Mouse (Mus musculus) liver, embryonic 12.5 days (tissue): ENCODE data around the gene Pla2g5. TPM values are rescaled to one million over a fixed set of nuclear protein-coding genes. Genes with fewer than 3 reads are reported as not detected.

Experiments used
- ATAC-seq: fragments of 200-750 bp; cut with Nextera tagmentation; 2 replicates; pipeline ENCODE4 v1.8.0; 2017; ENCODE audit warnings: moderate number of reproducible peaks, mild to moderate bottlenecking, moderate library complexity
- H3K27ac ChIP-seq: fragments of 300-500 bp; sonication (generic); 2 replicates; pipeline ENCODE4 v1.5.1; 2016; ENCODE audit warnings: mild to moderate bottlenecking
- H3K27me3 ChIP-seq: fragments of 300-500 bp; sonication (generic); replicated peaks from 2 replicates; pipeline ENCODE4 v1.6.1; 2016; ENCODE audit warnings: mild to moderate bottlenecking, moderate library complexity
- H3K36me3 ChIP-seq: fragments of 300-500 bp; sonication (generic); 2 replicates; pipeline ENCODE4 v1.6.1; 2016; ENCODE audit warnings: mild to moderate bottlenecking, moderate library complexity
- H3K4me1 ChIP-seq: fragments of 300-500 bp; sonication (generic); 2 replicates; pipeline ENCODE4 v1.6.1; 2016
- H3K4me2 ChIP-seq: fragments of 300-500 bp; sonication (generic); 2 replicates; pipeline ENCODE4 v1.6.1; 2016; ENCODE audit warnings: mild to moderate bottlenecking, moderate library complexity
- H3K4me3 ChIP-seq: fragments of 300-500 bp; sonication (generic); 2 replicates; pipeline ENCODE4 v1.5.1; 2016; ENCODE audit warnings: mild to moderate bottlenecking, moderate library complexity
- H3K9ac ChIP-seq: fragments of 300-500 bp; sonication (generic); 2 replicates; pipeline ENCODE4 v1.6.1; 2016; ENCODE audit warnings: mild to moderate bottlenecking, moderate library complexity
- H3K9me3 ChIP-seq: fragments of 300-500 bp; sonication (generic); replicated peaks from 2 replicates; pipeline ENCODE4 v1.6.1; 2016; ENCODE audit warnings: mild to moderate bottlenecking, moderate library complexity
- WGBS: fragments of 180-500 bp; shearing (Covaris S2); methylation state at CpG from one replicate; pipeline ENCODE4 v1.1.7; 2016; ENCODE audit not compliant: insufficient replicate concordance; 5-methylcytosine and 5-hydroxymethylcytosine counted together
- polyA plus RNA-seq: library from polyadenylated mRNA; unstranded; fragments of >200 nt; fragmentation: Nextera tagmentation; extraction: Ambion mirVana; gene quantifications from 2 replicates; pipeline ENCODE4 v1.2.1, GENCODE M21; 2016

Pla2g5 gene
- polyA plus RNA-seq, 1 experiment from 2014 or later: not detected

GRCm38 (mm10) chr4:138793276-138793675, 70.0 kb downstream of the Pla2g5 start:
- Histone ChIP-seq H3K27ac (no peak overlapping the region), H3K4me3 (no peak overlapping the region), H3K36me3 (no peaks in the 10 kb centered on the region), H3K27me3 (peaks cover 11% of the 10 kb centered on the region; the same call in 1 of the 2 replicates), H3K9me3 (no peaks in the 10 kb centered on the region), H3K4me1 (no peaks in the 10 kb centered on the region), H3K9ac (no peak overlapping the region), H3K4me2 (no peak overlapping the region)
- no peak for ATAC-seq
- 53% methylated on average over 2 of the region's 2 CpGs for WGBS

DNA sequence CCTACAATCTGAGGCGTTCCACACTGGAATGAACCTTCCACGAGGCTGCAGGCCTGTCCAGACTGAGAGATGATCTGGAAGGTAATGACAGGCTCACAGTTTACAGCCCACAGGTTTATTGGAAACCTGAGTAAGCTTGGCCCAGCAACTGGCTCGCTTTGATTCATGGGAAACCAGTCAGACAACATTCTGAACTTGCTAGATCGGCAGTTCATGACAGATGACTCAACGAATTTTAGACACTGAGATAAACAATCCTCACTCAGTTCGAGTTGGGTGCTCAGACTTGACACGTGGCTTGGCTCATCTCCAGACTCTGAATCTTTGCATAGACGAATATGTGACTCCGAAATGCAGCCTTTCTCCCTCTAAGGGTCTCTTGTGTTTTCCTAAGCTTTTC, 70.7 kb downstream of the Pla2g5 start:
- no peaks in the 10 kb centered on the region for H3K36me3 ChIP-seq
- WGBS: 33% methylated on average over 9 of the region's 9 CpGs
- H3K27me3 ChIP-seq: peaks cover 16% of the 10 kb centered on the region; the same call in 1 of the 2 replicates
- H3K4me1 ChIP-seq: no peaks in the 10 kb centered on the region
- H3K4me2 ChIP-seq: no peak overlapping the region
- no peaks in the 10 kb centered on the region for H3K9me3 ChIP-seq
- no peak overlapping the region for H3K4me3 ChIP-seq
- H3K9ac ChIP-seq: no peak overlapping the region
- H3K27ac ChIP-seq: no peak overlapping the region
- no peak for ATAC-seq

GRCm38 (mm10) chr4:138791452-138791851, 71.8 kb downstream of the Pla2g5 start:
- Histone ChIP-seq H3K9ac (no peak overlapping the region), H3K4me1 (no peaks in the 10 kb centered on the region), H3K36me3 (no peaks in the 10 kb centered on the region), H3K9me3 (no peaks in the 10 kb centered on the region), H3K27me3 (peaks cover 18% of the 10 kb centered on the region; the same call in 1 of the 2 replicates), H3K4me3 (no peak overlapping the region), H3K4me2 (no peak overlapping the region), H3K27ac (no peak overlapping the region)
- no peak for ATAC-seq
- 54% methylated on average over 6 of the region's 6 CpGs for WGBS

DNA sequence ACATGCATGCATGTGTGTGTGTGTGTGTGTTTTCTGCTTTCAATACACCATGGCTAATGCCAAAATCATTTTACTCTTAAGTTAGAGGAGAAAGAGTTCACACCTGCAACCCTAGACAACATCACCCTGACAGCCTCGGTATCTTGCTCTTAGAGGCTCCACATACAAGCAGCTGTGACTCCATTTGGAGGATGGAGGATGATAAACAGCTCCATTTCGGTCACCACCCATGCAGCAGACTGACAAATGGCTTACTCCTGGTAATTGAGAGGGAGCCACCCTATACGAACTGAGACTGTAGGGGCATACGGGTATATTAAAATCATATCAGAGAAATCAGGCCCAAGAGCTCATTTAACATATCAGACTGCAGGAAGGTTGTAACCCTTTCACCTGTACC, 74.9 kb downstream of the Pla2g5 start:
- 57% methylated on average over 4 of the region's 4 CpGs for WGBS
- no peak for ATAC-seq

GRCm38 (mm10) chr4:138786141-138786540, 77.1 kb downstream of the Pla2g5 start:
- no peaks in the 10 kb centered on the region for H3K4me1 ChIP-seq
- WGBS: 50% methylated on average over 4 of the region's 4 CpGs
- no peak overlapping the region for H3K4me2 ChIP-seq
- H3K27ac ChIP-seq: no peak overlapping the region
- H3K9me3 ChIP-seq: no peaks in the 10 kb centered on the region
- no peak overlapping the region for H3K4me3 ChIP-seq
- ATAC-seq: no peak
- no peak overlapping the region for H3K9ac ChIP-seq
- no peaks in the 10 kb centered on the region for H3K36me3 ChIP-seq
- peaks cover 10% of the 10 kb centered on the region; the same call in 1 of the 2 replicates for H3K27me3 ChIP-seq

More for the DNA sequence above, 74.9 kb downstream of the Pla2g5 start:
- Histone ChIP-seq H3K4me2 (no peak overlapping the region), H3K27ac (no peak overlapping the region), H3K36me3 (no peaks in the 10 kb centered on the region), H3K4me1 (no peaks in the 10 kb centered on the region), H3K9ac (no peak overlapping the region), H3K9me3 (no peaks in the 10 kb centered on the region), H3K27me3 (peaks cover 21% of the 10 kb centered on the region; the same call in 1 of the 2 replicates), H3K4me3 (no peak overlapping the region)

GRCm38 (mm10) chr4:138785721-138786120, 77.6 kb downstream of the Pla2g5 start:
- Histone ChIP-seq H3K27ac (no peak overlapping the region), H3K4me1 (no peaks in the 10 kb centered on the region), H3K9me3 (no peaks in the 10 kb centered on the region), H3K9ac (no peak overlapping the region), H3K36me3 (no peaks in the 10 kb centered on the region), H3K27me3 (peaks cover 10% of the 10 kb centered on the region; the same call in 1 of the 2 replicates), H3K4me2 (no peak overlapping the region), H3K4me3 (no peak overlapping the region)
- ATAC-seq: no peak
- WGBS: 54% methylated on average over 4 of the region's 4 CpGs

DNA sequence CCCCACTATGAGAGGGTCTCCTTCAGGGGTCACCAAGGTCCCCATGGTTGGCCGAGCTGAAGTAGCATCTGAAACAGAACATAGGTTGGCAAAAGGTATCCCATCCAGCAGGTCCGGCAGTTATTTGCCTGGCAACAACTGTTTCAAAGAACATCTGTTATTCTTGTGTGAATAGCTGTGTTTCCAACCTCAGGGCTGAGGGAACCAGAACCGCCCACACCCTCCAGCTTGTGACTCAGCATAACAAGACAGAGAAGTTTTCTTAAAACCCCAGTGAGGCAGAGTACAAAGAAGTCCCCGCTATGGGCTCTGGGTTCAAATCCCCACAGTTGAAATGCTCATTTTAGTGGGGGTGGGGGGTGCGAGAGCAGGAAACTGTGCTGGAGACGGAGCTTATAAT, 81.2 kb downstream of the Pla2g5 start:
- Histone ChIP-seq H3K27ac (no peak overlapping the region), H3K36me3 (no peaks in the 10 kb centered on the region), H3K4me2 (no peak overlapping the region), H3K9me3 (no peaks in the 10 kb centered on the region), H3K4me1 (no peaks in the 10 kb centered on the region), H3K9ac (no peak overlapping the region), H3K4me3 (no peak overlapping the region), H3K27me3 (peaks cover 15% of the 10 kb centered on the region; the same call in 1 of the 2 replicates)
- no peak for ATAC-seq
- whole genome bisulfite sequencing: 67% methylated on average over 6 of the region's 6 CpGs

GRCm38 (mm10) chr4:138780300-138780699, 83.0 kb downstream of the Pla2g5 start:
- H3K36me3 ChIP-seq: no peaks in the 10 kb centered on the region
- no peak for ATAC-seq
- peaks cover 20% of the 10 kb centered on the region; the same call in 1 of the 2 replicates for H3K27me3 ChIP-seq
- WGBS: 72% methylated on average over 5 of the region's 5 CpGs
- H3K27ac ChIP-seq: no peak overlapping the region
- H3K9me3 ChIP-seq: no peaks in the 10 kb centered on the region
- no peak overlapping the region for H3K9ac ChIP-seq
- no peak overlapping the region for H3K4me2 ChIP-seq
- no peak overlapping the region for H3K4me3 ChIP-seq
- no peaks in the 10 kb centered on the region for H3K4me1 ChIP-seq

DNA sequence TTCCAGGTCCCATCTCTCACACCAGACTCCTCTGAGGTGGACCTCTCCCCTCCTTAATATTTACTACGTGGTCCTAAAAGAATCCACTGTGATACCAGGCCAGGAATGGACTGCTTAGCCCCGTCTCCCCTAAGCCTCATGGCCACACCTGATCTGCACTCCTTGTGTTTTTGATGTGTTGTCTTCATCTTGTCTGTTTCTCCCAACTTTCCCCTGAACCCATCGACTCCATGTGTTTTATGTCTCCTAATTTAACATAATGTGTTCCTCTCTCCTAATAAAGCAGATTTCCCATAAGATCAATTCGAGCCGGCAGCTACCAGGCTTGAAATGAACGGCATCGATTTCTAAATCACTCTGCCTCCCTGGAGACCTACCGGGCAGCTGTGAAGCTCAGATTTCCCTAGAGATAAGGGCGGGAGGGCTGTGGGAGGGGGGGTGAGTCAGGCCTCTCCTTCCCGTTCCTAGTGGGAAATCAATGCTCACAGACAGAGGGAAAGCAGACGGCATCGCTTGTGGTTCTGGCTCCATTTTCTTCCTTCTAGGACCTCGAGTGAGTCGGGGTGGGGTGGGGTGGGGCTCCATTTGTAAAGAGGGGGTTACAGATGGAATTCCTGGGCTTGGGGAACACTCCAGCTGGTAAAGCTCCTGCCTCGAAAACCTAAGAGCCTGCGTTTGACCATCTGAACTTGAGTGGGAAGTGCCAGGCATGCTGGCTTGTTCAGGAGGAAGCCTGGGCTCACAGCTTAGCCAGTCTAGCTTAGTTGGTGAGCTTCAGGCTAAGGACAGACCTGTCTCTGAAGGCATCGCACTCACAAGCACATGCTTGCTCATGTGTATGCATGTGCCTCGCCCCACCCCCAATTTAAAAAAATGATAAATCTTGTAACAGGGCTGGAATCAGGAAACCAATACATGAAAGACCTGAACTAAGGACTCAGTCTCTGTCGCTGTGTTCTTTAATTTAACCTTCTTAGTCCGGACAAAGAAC, 85.6 kb downstream of the Pla2g5 start:
- H3K9ac ChIP-seq: no peak overlapping the region
- H3K4me3 ChIP-seq: no peak overlapping the region
- ATAC-seq: no peak
- no peaks in the 10 kb centered on the region for H3K36me3 ChIP-seq
- WGBS: 36% methylated on average over 20 of the region's 20 CpGs
- no peaks in the 10 kb centered on the region for H3K4me1 ChIP-seq
- H3K9me3 ChIP-seq: no peaks in the 10 kb centered on the region
- H3K4me2 ChIP-seq: no peak overlapping the region
- H3K27ac ChIP-seq: no peak overlapping the region
- peaks cover 17% of the 10 kb centered on the region; the same call in 1 of the 2 replicates for H3K27me3 ChIP-seq

- Histone ChIP-seq H3K9me3 (no peaks in the 10 kb centered on the region), H3K4me3 (no peak within 1 kb of the TSS), H3K27ac (no peak within 1 kb of the TSS), H3K9ac (no peak within 1 kb of the TSS), H3K4me2 (no peak within 1 kb of the TSS), H3K27me3 (peaks cover 22% of the 10 kb centered on the region; the same call in 1 of the 2 replicates), H3K4me1 (no peaks in the 10 kb centered on the region), H3K36me3 (no peaks in the 10 kb centered on the region)
- no peak for ATAC-seq
- WGBS: 47% methylated on average over 6 of the region's 6 CpGs
Observed at GRCm38 (mm10) chr4:138775435-138775834, 87.8 kb downstream of the Pla2g5 start, which contains the start of gene Pla2g2d. Gene Pla2g2d, plus strand, starts transcription at chr4:138775735.

DNA sequence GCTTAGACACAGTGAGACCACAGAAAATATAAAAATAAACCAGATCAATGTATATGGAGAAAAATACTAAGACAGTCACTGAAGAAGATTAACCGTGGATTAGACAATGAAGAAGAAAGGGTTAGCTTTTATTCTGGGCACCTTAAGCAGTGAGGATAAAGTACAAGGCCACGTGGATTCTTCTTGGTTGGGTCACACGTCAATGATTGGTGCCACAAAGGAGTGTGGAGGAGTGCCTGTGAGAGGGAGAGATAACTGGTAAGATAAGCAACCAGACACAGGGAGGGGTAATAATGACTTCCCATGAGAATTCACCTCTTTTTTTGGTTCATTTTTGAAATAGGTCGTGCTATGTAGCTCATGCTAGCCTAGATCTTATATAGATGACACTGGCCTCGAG, 90.9 kb downstream of the Pla2g5 start:
- H3K36me3 ChIP-seq: no peaks in the 10 kb centered on the region
- ATAC-seq: no peak
- no peaks in the 10 kb centered on the region for H3K9me3 ChIP-seq
- H3K27me3 ChIP-seq: 0 out of 2 replicates have a peak, but pooled peaks cover 10% of the 10 kb centered on the region
- no peak overlapping the region for H3K27ac ChIP-seq
- no peak overlapping the region for H3K9ac ChIP-seq
- no peak overlapping the region for H3K4me3 ChIP-seq
- H3K4me1 ChIP-seq: no peaks in the 10 kb centered on the region
- H3K4me2 ChIP-seq: no peak overlapping the region
- 62% methylated on average over 5 of the region's 5 CpGs for WGBS

GRCm38 (mm10) chr4:138771970-138772369, 91.3 kb downstream of the Pla2g5 start:
- H3K27me3 ChIP-seq: 0 out of 2 replicates have a peak, but pooled peaks cover 10% of the 10 kb centered on the region
- no peak overlapping the region for H3K4me2 ChIP-seq
- H3K36me3 ChIP-seq: no peaks in the 10 kb centered on the region
- H3K27ac ChIP-seq: no peak overlapping the region
- no peak overlapping the region for H3K9ac ChIP-seq
- no peaks in the 10 kb centered on the region for H3K4me1 ChIP-seq
- 63% methylated on average over 10 of the region's 10 CpGs for WGBS
- H3K9me3 ChIP-seq: no peaks in the 10 kb centered on the region
- no peak overlapping the region for H3K4me3 ChIP-seq
- ATAC-seq: no peak
